Mouse (Mus musculus): ENCODE data around the gene Ecm1.

DNA sequence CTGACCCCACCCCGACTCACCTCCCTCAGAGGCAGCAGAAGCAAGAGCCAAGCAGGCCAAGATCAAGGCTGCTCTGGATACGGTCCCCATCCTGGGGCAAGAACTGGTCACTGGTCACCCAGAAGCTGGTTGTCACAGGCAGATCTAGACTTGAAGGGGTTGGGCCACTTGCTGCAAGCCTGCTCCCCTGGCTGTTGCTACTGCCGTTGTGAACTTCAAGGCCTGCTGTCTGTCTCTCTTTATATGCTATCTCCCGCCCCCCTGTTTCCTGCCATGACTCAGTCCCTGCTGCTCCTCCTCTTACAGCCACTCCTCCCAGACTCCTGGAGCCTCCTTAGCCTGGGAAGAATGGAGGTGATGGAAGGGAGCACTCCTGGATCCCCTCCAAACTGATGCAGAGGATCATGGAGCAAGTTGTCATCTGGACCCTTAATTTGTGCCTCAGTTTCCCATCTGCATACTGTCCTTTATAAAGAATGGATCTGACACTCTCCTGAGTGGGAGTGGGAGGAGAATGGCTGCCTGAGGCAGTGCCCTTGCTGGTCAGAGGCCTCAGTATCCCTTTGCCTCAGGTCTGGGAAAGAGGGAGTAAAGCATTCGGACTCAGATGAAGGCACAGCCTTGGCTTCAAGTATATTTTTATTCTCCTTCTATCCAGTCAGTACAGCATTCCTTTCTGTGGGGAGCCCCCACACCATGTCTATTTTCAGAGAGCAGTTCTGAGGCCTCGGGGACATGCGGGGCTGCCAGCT, at the start of gene Ecm1:
- TF ChIP-seq CTCF (IDR thresholded peaks at IDR 0.05) (no peak; the same call in 1 of the 2 replicates), POLR2A (IDR thresholded peaks at IDR 0.05; ENCODE audit: insufficient read depth, low read depth, low read length) (peak; percentile 91)

Measured in heart, adult 2 months (tissue).